Mouse (Mus musculus): ENCODE measurements around the gene B230307C23Rik.

DNA sequence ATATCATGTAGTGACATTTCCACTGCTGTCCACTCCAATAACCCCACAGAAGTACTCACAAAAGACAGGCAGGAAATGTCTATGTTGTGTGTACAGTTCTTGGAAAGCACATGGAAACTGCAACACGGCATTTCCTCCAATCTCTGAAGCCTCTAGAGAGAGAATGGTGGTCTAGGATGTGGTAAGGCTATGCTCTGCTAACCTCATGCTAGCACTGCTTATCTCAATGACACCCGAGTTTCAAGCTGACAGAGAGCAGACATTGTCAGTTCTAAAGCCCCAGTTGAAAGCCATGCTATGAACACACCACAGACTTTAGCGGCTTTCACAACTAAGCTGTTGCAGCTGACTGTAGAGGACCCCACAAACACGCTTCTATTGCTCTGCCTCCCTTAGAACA is 48.3 kb upstream of the B230307C23Rik start:
- no peak for TF ChIP-seq POLR2A (IDR thresholded peaks at IDR 0.05; ENCODE audit: extremely low read depth, insufficient read depth, low read length)
- no peak for TF ChIP-seq CTCF (IDR thresholded peaks at IDR 0.05; ENCODE audit: extremely low read depth, insufficient read depth, low read length)
